Mouse (Mus musculus) layer of hippocampus, postnatal 14 days (tissue): ENCODE data around the gene Tmem102. TPM values are rescaled to one million over a fixed set of nuclear protein-coding genes. Genes with fewer than 3 reads are reported as not detected.

Experiments
- DNase-seq, 2 experiments: peaks; one replicate each; pipeline ENCODE4 v3.0.0; 2021 to 2022; ENCODE audit warnings: low spot score in 2 of 2, mixed read lengths in 1 of 2
- total RNA-seq, 2 experiments: library from RNA; stranded (reverse); gene quantifications; 2 replicates each; pipeline ENCODE4 v1.2.3; 2021

The Tmem102 gene
- total RNA-seq, 2 experiments from 2014 or later: not detected

GRCm38 (mm10) chr11:69822080-69822479, 16.7 kb upstream of the Tmem102 start, which contains the start of gene Spem1:
Gene Spem1 (minus strand): TSS chr11:69822180.
- DNase-seq: no peak

- no peak for DNase-seq
These were observed 13.4 kb upstream of the Tmem102 start for GRCm38 (mm10) chr11:69818871-69819270.

GRCm38 (mm10) chr11:69818365-69818764, 12.9 kb upstream of the Tmem102 start, which contains the start of gene Spem2:
Gene Spem2 (minus strand): TSS chr11:69818465.
- DNase-seq: no peak

- DNase-seq: no peak
These were observed 11.1 kb upstream of the Tmem102 start for GRCm38 (mm10) chr11:69816520-69816919.

GRCm38 (mm10) chr11:69815155-69815554, 9.7 kb upstream of the Tmem102 start, which contains the start of gene Gm39566:
Gene Gm39566 (minus strand): TSS chr11:69815298.
- no peak for DNase-seq

GRCm38 (mm10) chr11:69810280-69810679, 4.9 kb upstream of the Tmem102 start:
- DNase-seq: no peak

GRCm38 (mm10) chr11:69807641-69808040, 2.2 kb upstream of the Tmem102 start:
- DNase-seq: no peak

GRCm38 (mm10) chr11:69806378-69806777, 954 bp upstream of the Tmem102 start:
- no peak for DNase-seq

- DNase-seq: no peak
These were observed 828 bp downstream of the Tmem102 start for GRCm38 (mm10) chr11:69804652-69804940.

- peak; percentile 52 to 56 for DNase-seq
These were observed 1.4 kb downstream of the Tmem102 start for GRCm38 (mm10) chr11:69803786-69804651.

- peak in 1 of 2 experiments; percentile 33 for DNase-seq
These were observed 2.1 kb downstream of the Tmem102 start for GRCm38 (mm10) chr11:69803328-69803727.

- peak; percentile 75 to 86 for DNase-seq
These were observed 2.7 kb downstream of the Tmem102 start for GRCm38 (mm10) chr11:69802648-69803105.

GRCm38 (mm10) chr11:69801379-69801977, 3.9 kb downstream of the Tmem102 start, which contains the start of gene Fgf11:
Gene Fgf11 (minus strand): TSS chr11:69801857.
- DNase-seq: no peak

GRCm38 (mm10) chr11:69800392-69801197, 4.8 kb downstream of the Tmem102 start:
- peak; percentile 77 to 80 for DNase-seq

- DNase-seq: no peak
These were observed 5.4 kb downstream of the Tmem102 start for GRCm38 (mm10) chr11:69800138-69800391.

- no peak for DNase-seq
These were observed 5.9 kb downstream of the Tmem102 start for GRCm38 (mm10) chr11:69799394-69800137.

- DNase-seq: no peak
These were observed 7.5 kb downstream of the Tmem102 start for GRCm38 (mm10) chr11:69797924-69798323.

GRCm38 (mm10) chr11:69795983-69796435, 9.4 kb downstream of the Tmem102 start:
- DNase-seq: no peak

GRCm38 (mm10) chr11:69795168-69795982, 10.0 kb downstream of the Tmem102 start, which contains the start of gene Chrnb1:
Gene Chrnb1 (minus strand): TSS chr11:69795943.
- DNase-seq: peak; percentile 78 to 95

- no peak for DNase-seq
These were observed 12.0 kb downstream of the Tmem102 start for GRCm38 (mm10) chr11:69793429-69793828.
